In genomic region chr14:119450471-119450870, GRCm38 (mm10) we compare ENCODE assay signal across 22 mouse cellular contexts.
DNase-seq lines count a peak whose midpoint lies in the region; ATAC-seq lines count a peak whose summit lies in the region.
"Had no signal": no experiment of that assay in that cellular context is flagged by ENCODE, and none has a peak within 500 bp of the region (broad histone marks: within the 10 kb centered on the region; RNA-seq: fewer than 3 reads in every experiment).

No protein-coding gene starts in this region.

- peak; percentile 24 for DNase-seq in forebrain, embryonic 14.5 days (ENCODE audit: low spot score)
- no peak for DNase-seq in forebrain, embryonic 10.5 days (ENCODE audit: extremely low spot score, low spot score)
- peak; percentile 85 for DNase-seq in midbrain, embryonic 11.5 days (ENCODE audit: low spot score, missing footprints)
- peak; percentile 4 for DNase-seq in embryo, embryonic 11.5 days (ENCODE audit: low read depth, low spot score)
- DNase-seq in retina, embryonic 14.5 days (ENCODE audit: low spot score) = peak; percentile 69
- DNase-seq in layer of hippocampus, postnatal 14 days (ENCODE audit: low spot score in 2 of 2) = no peak
- DNase-seq in liver, embryonic 11.5 days (ENCODE audit: low spot score) = no peak
- DNase-seq: adrenal gland, postnatal 10 days; cerebellum, adult 9-11 months; heart, postnatal 10 days; kidney, postnatal 10 days; lung, postnatal 14 days; right cerebral cortex, postnatal 4 days had no signal

- H3K27me3 ChIP-seq in forebrain, embryonic 14.5 days (replicated peaks; ENCODE audit: control insufficient read depth, insufficient read depth, low read length) = no peaks in the 10 kb centered on the region
- H3K27me3 ChIP-seq in forebrain, embryonic 10.5 days (ENCODE audit: poor library complexity, severe bottlenecking) = no peaks in the 10 kb centered on the region
- H3K27me3 ChIP-seq in midbrain, embryonic 11.5 days (ENCODE audit: control insufficient read depth, insufficient read depth, low read length) = no peaks in the 10 kb centered on the region
- no peaks in the 10 kb centered on the region for H3K27me3 ChIP-seq in midbrain, embryonic 16.5 days (ENCODE audit: control insufficient read depth, insufficient read depth, low read depth, low read length)
- no peaks in the 10 kb centered on the region for H3K27me3 ChIP-seq in liver, embryonic 11.5 days (replicated peaks; ENCODE audit: control insufficient read depth, insufficient read depth, low read length)
- H3K27me3 ChIP-seq: embryonic facial prominence, embryonic 12.5 days; hindbrain, embryonic 15.5 days; limb, embryonic 15.5 days had no signal

- ATAC-seq in forebrain, embryonic 14.5 days = no peak
- ATAC-seq in midbrain, embryonic 11.5 days (ENCODE audit: low FRiP score) = peak; percentile 73
- no peak for ATAC-seq in midbrain, embryonic 16.5 days
- no peak for ATAC-seq in liver, embryonic 11.5 days (replicated peaks; ENCODE audit: low FRiP score)
- ATAC-seq: CD4-positive, CD25-positive, alpha-beta regulatory T cell, adult 4 months; intestine, postnatal 0 days had no signal

- no peaks in the 10 kb centered on the region for H3K4me1 ChIP-seq in forebrain, embryonic 14.5 days (ENCODE audit: control insufficient read depth, insufficient read depth, low read length)
- peaks cover 9% of the 10 kb centered on the region for H3K4me1 ChIP-seq in forebrain, embryonic 10.5 days
- peaks cover 4% of the 10 kb centered on the region for H3K4me1 ChIP-seq in midbrain, embryonic 11.5 days (ENCODE audit: control insufficient read depth, insufficient read depth, low read length)
- H3K4me1 ChIP-seq in midbrain, embryonic 16.5 days (ENCODE audit: control insufficient read depth, insufficient read depth, low read length) = no peaks in the 10 kb centered on the region; the same call in 1 of the 2 replicates
- no peaks in the 10 kb centered on the region for H3K4me1 ChIP-seq in liver, embryonic 11.5 days (replicated peaks; ENCODE audit: control insufficient read depth, insufficient read depth, low read length)
- H3K4me1 ChIP-seq: embryonic facial prominence, embryonic 12.5 days; hindbrain, embryonic 15.5 days; limb, embryonic 15.5 days had no signal

- H3K4me3 ChIP-seq in forebrain, embryonic 14.5 days (ENCODE audit: low read depth, low read length) = no peak overlapping the region
- H3K4me3 ChIP-seq in forebrain, embryonic 10.5 days = no peak overlapping the region
- H3K4me3 ChIP-seq in midbrain, embryonic 11.5 days (ENCODE audit: low read depth, low read length) = no peak overlapping the region
- H3K4me3 ChIP-seq in midbrain, embryonic 16.5 days (ENCODE audit: low read depth, low read length) = no peak overlapping the region
- H3K4me3 ChIP-seq in liver, embryonic 11.5 days (ENCODE audit: low read depth, low read length) = no peak overlapping the region
- H3K4me3 ChIP-seq: embryonic facial prominence, embryonic 12.5 days; erythroblast, embryonic 14.5 days; hindbrain, embryonic 15.5 days; layer of hippocampus, adult 2 months; limb, embryonic 15.5 days had no signal

- no peaks in the 10 kb centered on the region for H3K9me3 ChIP-seq in forebrain, embryonic 14.5 days (replicated peaks; ENCODE audit: control insufficient read depth, low read length)
- H3K9me3 ChIP-seq in forebrain, embryonic 10.5 days = no peaks in the 10 kb centered on the region
- no peaks in the 10 kb centered on the region for H3K9me3 ChIP-seq in midbrain, embryonic 11.5 days (ENCODE audit: control insufficient read depth, low read length)
- no peaks in the 10 kb centered on the region for H3K9me3 ChIP-seq in midbrain, embryonic 16.5 days (replicated peaks; ENCODE audit: control insufficient read depth, low read length, poor library complexity, severe bottlenecking)
- H3K9me3 ChIP-seq in liver, embryonic 11.5 days (ENCODE audit: control insufficient read depth, low read length) = no peaks in the 10 kb centered on the region
- H3K9me3 ChIP-seq: embryonic facial prominence, embryonic 12.5 days; hindbrain, embryonic 15.5 days; limb, embryonic 15.5 days had no signal

- H3K27ac ChIP-seq in forebrain, embryonic 14.5 days (ENCODE audit: low read depth, low read length) = no peak overlapping the region
- H3K27ac ChIP-seq in forebrain, embryonic 10.5 days = no peak overlapping the region
- no peak overlapping the region for H3K27ac ChIP-seq in midbrain, embryonic 11.5 days (ENCODE audit: low read depth, low read length)
- H3K27ac ChIP-seq in midbrain, embryonic 16.5 days (ENCODE audit: low read length) = no peak overlapping the region
- H3K27ac ChIP-seq in liver, embryonic 11.5 days (ENCODE audit: low read depth, low read length) = no peak overlapping the region
- H3K27ac ChIP-seq: embryonic facial prominence, embryonic 12.5 days; hindbrain, embryonic 15.5 days; layer of hippocampus, adult 2 months; limb, embryonic 15.5 days had no signal

- 8% methylated on average over 4 of the region's 4 CpGs for WGBS in forebrain, embryonic 14.5 days
- WGBS in forebrain, embryonic 10.5 days = 24% methylated on average over 4 of the region's 4 CpGs
- WGBS in midbrain, embryonic 11.5 days = 7% methylated on average over 4 of the region's 4 CpGs
- 8% methylated on average over 4 of the region's 4 CpGs for WGBS in midbrain, embryonic 16.5 days
- WGBS in liver, embryonic 11.5 days = 43% methylated on average over 4 of the region's 4 CpGs

- no peaks in the 10 kb centered on the region for H3K36me3 ChIP-seq in forebrain, embryonic 14.5 days (ENCODE audit: control insufficient read depth, insufficient read depth, low read length)
- H3K36me3 ChIP-seq in forebrain, embryonic 10.5 days (replicated peaks) = no peaks in the 10 kb centered on the region
- no peaks in the 10 kb centered on the region for H3K36me3 ChIP-seq in midbrain, embryonic 11.5 days (ENCODE audit: control insufficient read depth, insufficient read depth, low read length)
- H3K36me3 ChIP-seq in midbrain, embryonic 16.5 days (ENCODE audit: control insufficient read depth, insufficient read depth, low read length) = no peaks in the 10 kb centered on the region
- H3K36me3 ChIP-seq in liver, embryonic 11.5 days (ENCODE audit: control insufficient read depth, insufficient read depth, low read length) = no peaks in the 10 kb centered on the region
- H3K36me3 ChIP-seq: embryonic facial prominence, embryonic 12.5 days; hindbrain, embryonic 15.5 days; limb, embryonic 15.5 days had no signal

- no peak overlapping the region for H3K4me2 ChIP-seq in forebrain, embryonic 14.5 days (ENCODE audit: low read length)
- H3K4me2 ChIP-seq in midbrain, embryonic 11.5 days = no peak overlapping the region
- no peak overlapping the region for H3K4me2 ChIP-seq in midbrain, embryonic 16.5 days (ENCODE audit: low read length)
- H3K4me2 ChIP-seq in liver, embryonic 11.5 days = no peak overlapping the region
- H3K4me2 ChIP-seq: embryonic facial prominence, embryonic 12.5 days; heart, embryonic 11.5 days; hindbrain, embryonic 15.5 days; limb, embryonic 15.5 days had no signal

- no peak overlapping the region for H3K9ac ChIP-seq in forebrain, embryonic 14.5 days (ENCODE audit: low read length)
- H3K9ac ChIP-seq in midbrain, embryonic 11.5 days (ENCODE audit: low read length) = no peak overlapping the region
- H3K9ac ChIP-seq in midbrain, embryonic 16.5 days (ENCODE audit: low read depth, low read length) = no peak overlapping the region
- no peak overlapping the region for H3K9ac ChIP-seq in liver, embryonic 11.5 days (ENCODE audit: low read depth, low read length)
- H3K9ac ChIP-seq: embryonic facial prominence, embryonic 12.5 days; hindbrain, embryonic 15.5 days; limb, embryonic 15.5 days had no signal

Comparison
In these comparisons a context has a peak if more than half of its experiments do, and no peak if none do; other contexts are left out.
1. DNase-seq: peak in forebrain, embryonic 14.5 days (single experiment), midbrain, embryonic 11.5 days (single experiment), embryo, embryonic 11.5 days (single experiment) and retina, embryonic 14.5 days (single experiment); none in forebrain, embryonic 10.5 days (single experiment), layer of hippocampus, postnatal 14 days (0 of 2) and liver, embryonic 11.5 days (single experiment).